Mouse (Mus musculus) kidney, adult 2 months (tissue): ENCODE measurements around the gene Trib3. TPM values are rescaled to one million over a fixed set of nuclear protein-coding genes. Genes with fewer than 3 reads are reported as not detected.

ENCODE experiments used
- DNase-seq: peaks from one replicate; pipeline ENCODE4 v3.0.0; 2021
- H3K27ac ChIP-seq: fragments of 200-500 bp; 2 replicates; pipeline ENCODE4 v1.5.1; 2012; ENCODE audit warnings: low read depth, low read length, control low read depth, inconsistent platforms; ENCODE audit not compliant: insufficient read depth
- H3K27me3 ChIP-seq: fragments of 200-500 bp; replicated peaks from 2 replicates; pipeline ENCODE4 v1.6.1; 2012; ENCODE audit warnings: mild to moderate bottlenecking, moderate library complexity, low read length, inconsistent platforms; ENCODE audit not compliant: control insufficient read depth, insufficient read depth
- H3K36me3 ChIP-seq: fragments of 200-500 bp; 2 replicates; pipeline ENCODE4 v1.6.1; 2012; ENCODE audit warnings: mild to moderate bottlenecking, moderate library complexity, low read length, inconsistent platforms; ENCODE audit not compliant: control insufficient read depth, insufficient read depth
- H3K4me1 ChIP-seq: fragments of 200-500 bp; 2 replicates; pipeline ENCODE4 v1.6.1; 2011; ENCODE audit warnings: low read length; ENCODE audit not compliant: control insufficient read depth, insufficient read depth
- H3K4me3 ChIP-seq: fragments of 200-500 bp; 2 replicates; pipeline ENCODE4 v1.5.1; 2011; ENCODE audit warnings: mild to moderate bottlenecking, low read depth, low read length, control low read depth; ENCODE audit not compliant: insufficient read depth
- CTCF ChIP-seq: fragments of 200-500 bp; conservative IDR thresholded peaks from 2 replicates; pipeline ENCODE4 v1.5.1; 2011; ENCODE audit warnings: low read depth, mild to moderate bottlenecking, control low read depth, low read length, moderate library complexity, mixed read lengths; ENCODE audit not compliant: insufficient read depth, insufficient read length
- POLR2A ChIP-seq: fragments of 200-500 bp; IDR thresholded peaks from one replicate; pipeline ENCODE4 v1.6.1; 2011; ENCODE audit warnings: low read depth, low read length, control low read depth
- WGBS: fragments of 180-500 bp; shearing (Covaris S2); methylation state at CpG from one replicate; pipeline ENCODE4 v1.1.7; 2018; 5-methylcytosine and 5-hydroxymethylcytosine counted together
- polyA plus RNA-seq: library from polyadenylated mRNA; depleted of rRNA; stranded (reverse); fragments of >200 nt; gene quantifications from 2 replicates; pipeline ENCODE4 v1.2.3, GENCODE M21; 2012

Trib3 gene
- polyA plus RNA-seq, 1 experiment, result 1.4 TPM

DNA sequence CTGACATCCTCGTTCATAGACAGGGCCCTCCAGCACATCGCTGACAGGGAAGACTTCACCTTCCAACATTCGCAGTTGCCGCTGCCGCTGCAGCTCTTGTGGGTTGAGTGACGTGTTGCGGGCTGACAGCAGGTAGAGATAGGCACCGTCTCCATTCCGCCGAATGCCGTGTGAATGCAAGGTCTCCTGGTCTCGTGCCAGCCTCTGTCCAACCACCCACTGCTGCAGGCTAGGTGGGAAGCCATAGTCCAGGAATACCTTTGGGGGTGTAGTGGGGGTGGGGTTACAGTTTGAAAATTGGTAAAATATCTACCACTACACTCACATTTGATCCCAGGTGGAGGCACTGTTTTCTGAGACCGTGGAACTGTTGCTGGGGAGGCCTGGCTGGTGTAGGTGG lies 17.7 kb downstream of the Trib3 start:
- TF ChIP-seq POLR2A, result no peak
- no peak for TF ChIP-seq CTCF
- Histone ChIP-seq H3K4me3 (no peak overlapping the region), H3K36me3 (peaks cover 1% of the 10 kb centered on the region), H3K4me1 (no peaks in the 10 kb centered on the region), H3K27ac (no peak overlapping the region), H3K27me3 (no peaks in the 10 kb centered on the region)
- DNase-seq, result no peak
- WGBS, result 94% methylated on average over 13 of the region's 13 CpGs

DNA sequence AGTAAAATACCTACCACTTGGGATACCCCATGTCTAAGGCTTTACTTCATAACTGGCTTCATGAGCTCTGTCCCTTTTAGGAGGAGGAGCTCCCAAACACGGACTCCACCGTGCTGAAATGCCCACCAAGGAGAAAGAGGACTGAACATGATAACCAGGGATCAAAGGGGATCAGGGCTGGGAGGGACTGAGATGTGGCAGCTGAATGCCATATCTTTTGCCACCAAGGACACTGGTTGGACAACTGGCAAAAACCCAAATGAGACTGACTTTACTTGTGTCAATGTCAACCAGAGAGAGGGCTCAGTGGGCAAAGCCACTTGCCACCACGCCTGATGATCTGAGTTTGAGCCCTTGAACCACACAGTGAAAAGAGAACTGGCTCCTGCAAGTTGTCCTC lies 19.0 kb downstream of the Trib3 start:
- H3K27me3 ChIP-seq, result no peaks in the 10 kb centered on the region
- no peaks in the 10 kb centered on the region for H3K4me1 ChIP-seq
- no peak overlapping the region for H3K4me3 ChIP-seq
- no peak for DNase-seq
- TF ChIP-seq POLR2A, result no peak
- TF ChIP-seq CTCF, result no peak
- WGBS, result 86% methylated on average over 3 of the region's 3 CpGs
- H3K27ac ChIP-seq, result no peak overlapping the region
- peaks cover 1% of the 10 kb centered on the region for H3K36me3 ChIP-seq

DNA sequence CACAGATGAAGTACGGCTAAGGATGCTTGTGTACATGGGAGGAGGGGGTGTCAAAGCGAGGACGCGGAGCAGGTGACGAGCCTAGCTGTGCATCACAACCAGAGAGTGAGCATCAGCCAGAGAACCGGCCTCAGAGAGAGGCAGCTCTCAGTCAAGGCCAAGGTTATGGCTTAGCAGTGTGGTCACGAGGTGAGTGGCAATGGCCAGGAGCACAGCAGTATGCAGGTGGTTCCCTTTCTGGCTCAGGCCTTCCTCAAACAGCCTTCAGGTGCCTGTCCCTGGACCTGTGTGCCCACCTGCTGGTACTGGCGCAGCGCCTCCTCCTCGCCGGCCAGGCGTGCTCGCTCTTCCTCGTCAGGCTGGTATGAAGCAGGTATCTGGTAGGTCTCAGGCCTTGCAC lies 19.9 kb downstream of the Trib3 start:
- Histone ChIP-seq H3K27me3 (no peaks in the 10 kb centered on the region), H3K36me3 (peaks cover 1% of the 10 kb centered on the region), H3K4me3 (no peak overlapping the region), H3K27ac (no peak overlapping the region), H3K4me1 (no peaks in the 10 kb centered on the region)
- DNase-seq, result no peak
- TF ChIP-seq CTCF (no peak), POLR2A (no peak)
- 94% methylated on average over 14 of the region's 14 CpGs for WGBS

DNA sequence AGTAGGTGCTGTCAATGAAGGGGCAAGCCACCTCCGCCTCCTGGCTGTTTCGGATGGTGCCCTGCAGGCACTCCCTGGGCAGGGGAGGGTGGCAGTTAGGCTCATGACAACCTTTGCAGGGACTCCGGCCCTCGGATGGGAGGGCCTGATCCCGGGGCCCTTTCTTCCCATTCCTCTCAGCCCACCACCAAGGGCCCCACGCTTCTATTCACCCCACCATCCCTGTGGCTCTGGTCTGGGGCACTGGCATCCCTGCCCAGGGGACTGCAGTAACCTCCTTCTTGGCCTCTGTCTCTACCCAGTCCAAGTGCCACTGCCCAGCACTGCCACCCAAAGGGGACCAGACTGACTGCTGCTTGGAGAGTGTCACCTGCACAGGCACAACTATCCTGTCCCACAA lies 21.6 kb downstream of the Trib3 start:
- H3K27me3 ChIP-seq, result no peaks in the 10 kb centered on the region
- H3K36me3 ChIP-seq, result peaks cover 1% of the 10 kb centered on the region
- no peak overlapping the region for H3K27ac ChIP-seq
- no peak overlapping the region for H3K4me3 ChIP-seq
- 95% methylated on average over 6 of the region's 6 CpGs for WGBS
- DNase-seq, result no peak
- no peak for TF ChIP-seq CTCF
- TF ChIP-seq POLR2A, result no peak
- H3K4me1 ChIP-seq, result no peaks in the 10 kb centered on the region

DNA sequence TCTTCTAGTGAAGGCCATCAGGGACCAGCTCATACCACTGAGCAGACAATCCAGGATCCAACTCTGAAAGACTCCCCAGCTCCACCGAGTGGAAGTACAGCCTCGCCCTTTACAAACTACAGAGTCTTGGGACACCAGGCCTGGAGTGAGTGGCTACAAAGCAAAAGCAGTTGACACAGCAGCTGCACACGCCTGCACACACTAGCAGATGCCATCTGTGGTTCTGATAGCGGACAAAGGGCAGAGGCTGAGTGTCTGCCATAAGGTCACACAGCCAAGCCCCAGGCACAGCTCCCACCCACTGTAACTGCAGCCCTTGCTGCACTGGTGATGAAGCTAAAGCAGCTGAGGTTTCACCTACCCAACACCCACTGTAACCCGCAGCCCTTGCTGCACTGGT lies 22.3 kb downstream of the Trib3 start:
- Histone ChIP-seq H3K27ac (no peak overlapping the region), H3K27me3 (no peaks in the 10 kb centered on the region), H3K4me1 (no peaks in the 10 kb centered on the region), H3K36me3 (peaks cover 1% of the 10 kb centered on the region), H3K4me3 (no peak overlapping the region)
- WGBS, result 86% methylated on average over 5 of the region's 5 CpGs
- no peak for TF ChIP-seq POLR2A
- no peak for TF ChIP-seq CTCF
- DNase-seq, result no peak

- WGBS, result 73% methylated on average over 6 of the region's 6 CpGs
- Histone ChIP-seq H3K27ac (no peak overlapping the region), H3K27me3 (no peaks in the 10 kb centered on the region), H3K36me3 (peaks cover 2% of the 10 kb centered on the region), H3K4me3 (no peak overlapping the region), H3K4me1 (no peaks in the 10 kb centered on the region)
- no peak for DNase-seq
- TF ChIP-seq CTCF, result no peak
- TF ChIP-seq POLR2A, result no peak
Measured at GRCm38 (mm10) chr2:152317054-152317453, 26.8 kb downstream of the Trib3 start.

GRCm38 (mm10) chr2:152313926-152314325 lies 29.9 kb downstream of the Trib3 start:
- 86% methylated on average over 6 of the region's 6 CpGs for WGBS
- Histone ChIP-seq H3K4me3 (no peak overlapping the region), H3K4me1 (no peaks in the 10 kb centered on the region), H3K27ac (no peak overlapping the region), H3K36me3 (peaks cover 2% of the 10 kb centered on the region), H3K27me3 (no peaks in the 10 kb centered on the region)
- TF ChIP-seq POLR2A (no peak), CTCF (no peak)
- DNase-seq, result no peak

DNA sequence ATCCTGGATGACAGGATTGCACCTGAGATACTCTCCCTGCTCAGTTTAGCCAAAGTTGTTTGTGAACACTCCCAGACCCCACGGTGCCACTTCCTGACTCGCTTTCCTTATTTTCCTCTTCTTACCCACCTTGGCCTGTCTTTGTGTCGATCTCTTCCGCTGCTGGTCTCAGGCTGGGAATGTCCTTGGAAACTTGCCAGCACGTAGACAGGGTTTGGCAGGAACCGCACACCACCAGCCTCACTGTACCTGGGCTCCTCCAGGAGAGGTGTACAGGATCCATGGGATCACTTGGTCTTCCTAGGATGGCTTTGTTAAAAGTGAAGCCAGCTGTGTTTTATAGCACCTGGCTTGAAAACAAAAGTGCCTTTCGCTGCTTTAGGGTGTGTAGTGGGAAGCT lies 30.8 kb downstream of the Trib3 start:
- peaks cover 7% of the 10 kb centered on the region for H3K36me3 ChIP-seq
- no peaks in the 10 kb centered on the region for H3K4me1 ChIP-seq
- no peaks in the 10 kb centered on the region for H3K27me3 ChIP-seq
- no peak overlapping the region for H3K4me3 ChIP-seq
- 55% methylated on average over 7 of the region's 7 CpGs for WGBS
- H3K27ac ChIP-seq, result no peak overlapping the region
- peak; percentile 29 for DNase-seq
- TF ChIP-seq CTCF (no peak), POLR2A (no peak)
